Mouse (Mus musculus): Measurements from ENCODE around the gene Ccdc50. TPM values are rescaled to one million over a fixed set of nuclear protein-coding genes. Genes with fewer than 3 reads are reported as not detected.

Ccdc50 gene
- polyA plus RNA-seq, 1 experiment = 71.2 TPM

DNA sequence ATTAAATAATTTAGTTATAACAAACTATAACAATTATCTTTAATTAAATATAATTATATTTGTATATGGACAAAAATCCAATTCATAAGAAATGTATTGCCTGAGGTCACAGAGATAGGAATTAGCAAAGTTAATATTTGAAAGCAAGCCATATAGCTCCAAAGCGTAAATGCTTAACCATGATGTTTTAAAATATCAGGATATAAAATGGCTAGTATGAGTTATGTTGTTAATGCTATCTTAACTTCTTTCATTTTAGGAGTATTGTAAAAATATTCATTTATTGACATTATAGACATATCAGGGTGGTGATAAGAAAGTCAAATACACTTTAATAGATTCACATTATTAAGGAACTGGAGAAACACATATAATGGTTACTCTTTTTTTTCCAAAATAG is 28.6 kb upstream of the Ccdc50 start:
- H3K9me3 ChIP-seq (replicated peaks; ENCODE audit: control insufficient read depth, insufficient read depth, low read length, poor library complexity, severe bottlenecking) = no peaks in the 10 kb centered on the region
- no peak overlapping the region for H3K9ac ChIP-seq (ENCODE audit: low read depth, poor library complexity, severe bottlenecking)
- no peaks in the 10 kb centered on the region for H3K36me3 ChIP-seq (ENCODE audit: control insufficient read depth, insufficient read depth, low read length, poor library complexity, severe bottlenecking)
- TF ChIP-seq EP300 (IDR thresholded peaks at IDR 0.05; ENCODE audit: insufficient read depth, low read depth, low read length) = no peak
- no peak for TF ChIP-seq POLR2A (IDR thresholded peaks at IDR 0.05; ENCODE audit: insufficient read depth, low read length)
- no peak for TF ChIP-seq CTCF (IDR thresholded peaks at IDR 0.05; ENCODE audit: low read depth, low read length)
- H3K27ac ChIP-seq (ENCODE audit: insufficient read depth, low read length) = no peak overlapping the region
- H3K4me3 ChIP-seq (ENCODE audit: low read depth, low read length) = no peak overlapping the region
- no peaks in the 10 kb centered on the region for H3K4me1 ChIP-seq (ENCODE audit: control insufficient read depth, insufficient read depth, low read length)
- no peaks in the 10 kb centered on the region for H3K27me3 ChIP-seq (ENCODE audit: control insufficient read depth, insufficient read depth, low read length, poor library complexity, severe bottlenecking)

DNA sequence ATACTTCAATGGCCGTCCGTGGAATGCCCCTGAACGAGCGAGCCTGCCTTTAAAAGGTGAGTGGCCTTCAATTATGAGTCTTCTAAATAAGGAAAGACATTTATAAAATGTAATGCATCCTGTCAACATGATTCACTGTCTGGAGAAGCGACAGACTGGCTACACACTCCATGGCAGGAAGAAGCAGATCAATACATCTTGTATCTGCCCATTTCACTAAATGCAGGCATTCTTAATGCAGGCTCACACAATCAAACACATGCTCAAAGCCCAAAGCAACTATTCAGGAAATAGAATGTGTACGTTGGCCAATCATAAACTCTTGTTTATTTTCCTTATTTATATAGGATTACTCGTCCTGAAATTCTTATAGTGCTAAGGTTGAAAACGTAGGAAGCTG is 18.5 kb upstream of the Ccdc50 start, which contains the start of gene Uts2b:
TSS of gene Uts2b (minus strand) at position 49 of the 400 bp plus-strand sequence.
- Histone ChIP-seq H3K4me1 (ENCODE audit: control insufficient read depth, insufficient read depth, low read length) (no peaks in the 10 kb centered on the region), H3K9me3 (replicated peaks; ENCODE audit: control insufficient read depth, insufficient read depth, low read length, poor library complexity, severe bottlenecking) (no peaks in the 10 kb centered on the region), H3K4me3 (ENCODE audit: low read depth, low read length) (no peak within 1 kb of the TSS), H3K36me3 (ENCODE audit: control insufficient read depth, insufficient read depth, low read length, poor library complexity, severe bottlenecking) (no peaks in the 10 kb centered on the region), H3K27ac (ENCODE audit: insufficient read depth, low read length) (no peak within 1 kb of the TSS), H3K9ac (ENCODE audit: low read depth, poor library complexity, severe bottlenecking) (no peak within 1 kb of the TSS), H3K27me3 (ENCODE audit: control insufficient read depth, insufficient read depth, low read length, poor library complexity, severe bottlenecking) (no peaks in the 10 kb centered on the region)
- no peak for TF ChIP-seq CTCF (IDR thresholded peaks at IDR 0.05; ENCODE audit: low read depth, low read length)
- no peak for TF ChIP-seq EP300 (IDR thresholded peaks at IDR 0.05; ENCODE audit: insufficient read depth, low read depth, low read length)
- TF ChIP-seq POLR2A (IDR thresholded peaks at IDR 0.05; ENCODE audit: insufficient read depth, low read length) = no peak

- Histone ChIP-seq H3K9ac (ENCODE audit: low read depth, poor library complexity, severe bottlenecking) (no peak overlapping the region), H3K27me3 (ENCODE audit: control insufficient read depth, insufficient read depth, low read length, poor library complexity, severe bottlenecking) (no peaks in the 10 kb centered on the region), H3K9me3 (replicated peaks; ENCODE audit: control insufficient read depth, insufficient read depth, low read length, poor library complexity, severe bottlenecking) (no peaks in the 10 kb centered on the region), H3K27ac (ENCODE audit: insufficient read depth, low read length) (no peak overlapping the region), H3K4me1 (ENCODE audit: control insufficient read depth, insufficient read depth, low read length) (no peaks in the 10 kb centered on the region), H3K36me3 (ENCODE audit: control insufficient read depth, insufficient read depth, low read length, poor library complexity, severe bottlenecking) (no peaks in the 10 kb centered on the region), H3K4me3 (ENCODE audit: low read depth, low read length) (no peak overlapping the region)
- TF ChIP-seq CTCF (IDR thresholded peaks at IDR 0.05; ENCODE audit: low read depth, low read length) = no peak
- no peak for TF ChIP-seq EP300 (IDR thresholded peaks at IDR 0.05; ENCODE audit: insufficient read depth, low read depth, low read length)
- TF ChIP-seq POLR2A (IDR thresholded peaks at IDR 0.05; ENCODE audit: insufficient read depth, low read length) = no peak
Observed at GRCm38 (mm10) chr16:27370700-27371099, 18.0 kb upstream of the Ccdc50 start.

GRCm38 (mm10) chr16:27374139-27374538 is 14.5 kb upstream of the Ccdc50 start:
- Histone ChIP-seq H3K4me3 (ENCODE audit: low read depth, low read length) (no peak overlapping the region), H3K9me3 (replicated peaks; ENCODE audit: control insufficient read depth, insufficient read depth, low read length, poor library complexity, severe bottlenecking) (no peaks in the 10 kb centered on the region), H3K9ac (ENCODE audit: low read depth, poor library complexity, severe bottlenecking) (no peak overlapping the region), H3K4me1 (ENCODE audit: control insufficient read depth, insufficient read depth, low read length) (no peaks in the 10 kb centered on the region), H3K27ac (ENCODE audit: insufficient read depth, low read length) (no peak overlapping the region), H3K36me3 (ENCODE audit: control insufficient read depth, insufficient read depth, low read length, poor library complexity, severe bottlenecking) (no peaks in the 10 kb centered on the region), H3K27me3 (ENCODE audit: control insufficient read depth, insufficient read depth, low read length, poor library complexity, severe bottlenecking) (no peaks in the 10 kb centered on the region)
- no peak for TF ChIP-seq POLR2A (IDR thresholded peaks at IDR 0.05; ENCODE audit: insufficient read depth, low read length)
- TF ChIP-seq EP300 (IDR thresholded peaks at IDR 0.05; ENCODE audit: insufficient read depth, low read depth, low read length) = no peak
- no peak for TF ChIP-seq CTCF (IDR thresholded peaks at IDR 0.05; ENCODE audit: low read depth, low read length)

DNA sequence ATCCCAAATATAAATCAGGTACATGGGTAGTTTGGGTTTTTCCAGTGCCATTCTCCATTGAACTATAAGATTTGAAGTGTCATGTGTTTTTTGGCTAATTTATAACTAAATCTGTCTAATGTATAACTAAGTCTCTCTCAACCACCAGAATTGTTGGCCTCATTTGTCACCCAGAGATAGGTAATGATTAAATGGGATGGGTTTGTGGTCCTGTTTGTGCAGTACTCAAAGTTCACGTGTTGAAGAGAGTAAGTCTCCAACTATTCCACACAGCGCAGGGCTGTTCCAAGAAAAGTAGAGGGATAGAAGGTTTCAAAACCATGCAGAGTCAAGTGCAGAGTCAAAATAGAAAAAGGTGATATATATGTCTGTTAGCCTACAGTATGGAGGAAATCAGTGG is 13.4 kb upstream of the Ccdc50 start:
- H3K4me1 ChIP-seq (ENCODE audit: control insufficient read depth, insufficient read depth, low read length) = no peaks in the 10 kb centered on the region
- no peaks in the 10 kb centered on the region for H3K36me3 ChIP-seq (ENCODE audit: control insufficient read depth, insufficient read depth, low read length, poor library complexity, severe bottlenecking)
- H3K4me3 ChIP-seq (ENCODE audit: low read depth, low read length) = no peak overlapping the region
- no peaks in the 10 kb centered on the region for H3K9me3 ChIP-seq (replicated peaks; ENCODE audit: control insufficient read depth, insufficient read depth, low read length, poor library complexity, severe bottlenecking)
- no peak overlapping the region for H3K9ac ChIP-seq (ENCODE audit: low read depth, poor library complexity, severe bottlenecking)
- no peak overlapping the region for H3K27ac ChIP-seq (ENCODE audit: insufficient read depth, low read length)
- H3K27me3 ChIP-seq (ENCODE audit: control insufficient read depth, insufficient read depth, low read length, poor library complexity, severe bottlenecking) = no peaks in the 10 kb centered on the region
- no peak for TF ChIP-seq CTCF (IDR thresholded peaks at IDR 0.05; ENCODE audit: low read depth, low read length)
- TF ChIP-seq POLR2A (IDR thresholded peaks at IDR 0.05; ENCODE audit: insufficient read depth, low read length) = no peak
- no peak for TF ChIP-seq EP300 (IDR thresholded peaks at IDR 0.05; ENCODE audit: insufficient read depth, low read depth, low read length)

GRCm38 (mm10) chr16:27376556-27376955 is 12.1 kb upstream of the Ccdc50 start:
- no peak overlapping the region for H3K9ac ChIP-seq (ENCODE audit: low read depth, poor library complexity, severe bottlenecking)
- H3K4me1 ChIP-seq (ENCODE audit: control insufficient read depth, insufficient read depth, low read length) = no peaks in the 10 kb centered on the region
- no peak overlapping the region for H3K27ac ChIP-seq (ENCODE audit: insufficient read depth, low read length)
- no peak for TF ChIP-seq CTCF (IDR thresholded peaks at IDR 0.05; ENCODE audit: low read depth, low read length)
- TF ChIP-seq EP300 (IDR thresholded peaks at IDR 0.05; ENCODE audit: insufficient read depth, low read depth, low read length) = no peak
- TF ChIP-seq POLR2A (IDR thresholded peaks at IDR 0.05; ENCODE audit: insufficient read depth, low read length) = no peak
- no peaks in the 10 kb centered on the region for H3K27me3 ChIP-seq (ENCODE audit: control insufficient read depth, insufficient read depth, low read length, poor library complexity, severe bottlenecking)
- H3K9me3 ChIP-seq (replicated peaks; ENCODE audit: control insufficient read depth, insufficient read depth, low read length, poor library complexity, severe bottlenecking) = no peaks in the 10 kb centered on the region
- H3K4me3 ChIP-seq (ENCODE audit: low read depth, low read length) = no peak overlapping the region
- H3K36me3 ChIP-seq (ENCODE audit: control insufficient read depth, insufficient read depth, low read length, poor library complexity, severe bottlenecking) = no peaks in the 10 kb centered on the region
